11 mouse cellular contexts compared by ENCODE assay signal in genomic region chr4:126157562-126157961, GRCm38 (mm10). TPM values are rescaled to one million over a fixed set of nuclear protein-coding genes. Genes with fewer than 3 reads are reported as not detected.
DNase-seq lines count a peak whose midpoint lies in the region; ATAC-seq and TF ChIP-seq lines count a peak whose summit lies in the region.
"Had no signal": no experiment of that assay in that cellular context is flagged by ENCODE, and none has a peak within 500 bp of the region (broad histone marks: within the 10 kb centered on the region; RNA-seq: fewer than 3 reads in every experiment).

No protein-coding gene starts in this region.

- no peak overlapping the region for H3K9ac ChIP-seq in liver, postnatal 0 days (replicated peaks)
- H3K9ac ChIP-seq in liver, embryonic 11.5 days (ENCODE audit: low read depth, low read length), result no peak overlapping the region
- H3K9ac ChIP-seq: hindbrain, embryonic 13.5 days; liver, embryonic 13.5 days had no signal

- H3K36me3 ChIP-seq in liver, postnatal 0 days (replicated peaks; ENCODE audit: insufficient read depth, low read length), result no peaks in the 10 kb centered on the region
- H3K36me3 ChIP-seq in liver, embryonic 11.5 days (ENCODE audit: control insufficient read depth, insufficient read depth, low read length), result no peaks in the 10 kb centered on the region; the same call in 1 of the 2 replicates
- H3K36me3 ChIP-seq: hindbrain, embryonic 13.5 days; liver, embryonic 13.5 days had no signal

- no peak overlapping the region for H3K27ac ChIP-seq in liver, postnatal 0 days (ENCODE audit: low read depth)
- H3K27ac ChIP-seq in liver, embryonic 11.5 days (ENCODE audit: low read depth, low read length), result no peak overlapping the region
- H3K27ac ChIP-seq: hindbrain, embryonic 13.5 days; liver, embryonic 13.5 days had no signal

- WGBS in liver, postnatal 0 days (ENCODE audit: insufficient replicate concordance), result 77% methylated on average over 6 of the region's 6 CpGs
- WGBS in liver, embryonic 11.5 days, result 84% methylated on average over 6 of the region's 6 CpGs

- H3K4me2 ChIP-seq in liver, postnatal 0 days (ENCODE audit: low read depth, low read length), result no peak overlapping the region
- H3K4me2 ChIP-seq in liver, embryonic 11.5 days, result no peak overlapping the region
- H3K4me2 ChIP-seq: hindbrain, embryonic 13.5 days; liver, embryonic 13.5 days had no signal

- H3K4me3 ChIP-seq in liver, postnatal 0 days (ENCODE audit: low read depth, low read length), result no peak overlapping the region
- no peak overlapping the region for H3K4me3 ChIP-seq in liver, embryonic 11.5 days (ENCODE audit: low read depth, low read length)
- H3K4me3 ChIP-seq: hindbrain, embryonic 13.5 days; liver, embryonic 13.5 days had no signal

- no peak for ATAC-seq in liver, postnatal 0 days
- no peak for ATAC-seq in liver, embryonic 11.5 days (replicated peaks; ENCODE audit: low FRiP score)

- H3K27me3 ChIP-seq in liver, postnatal 0 days (ENCODE audit: insufficient read depth, low read length), result no peaks in the 10 kb centered on the region
- H3K27me3 ChIP-seq in liver, embryonic 11.5 days (replicated peaks; ENCODE audit: control insufficient read depth, insufficient read depth, low read length), result no peaks in the 10 kb centered on the region
- H3K27me3 ChIP-seq: hindbrain, embryonic 13.5 days; liver, embryonic 13.5 days had no signal

- H3K4me1 ChIP-seq in liver, postnatal 0 days (ENCODE audit: insufficient read depth), result peaks cover 24% of the 10 kb centered on the region
- peaks cover 17% of the 10 kb centered on the region for H3K4me1 ChIP-seq in liver, embryonic 11.5 days (replicated peaks; ENCODE audit: control insufficient read depth, insufficient read depth, low read length)

- no peak for TF ChIP-seq EP300 in liver, postnatal 0 days (IDR thresholded peaks at IDR 0.05; ENCODE audit: low read depth)

- TF ChIP-seq CTCF in liver, postnatal 0 days (IDR thresholded peaks at IDR 0.05; ENCODE audit: low read depth), result peak; percentile 56

- no peaks in the 10 kb centered on the region for H3K9me3 ChIP-seq in liver, postnatal 0 days (ENCODE audit: low read length)
- no peaks in the 10 kb centered on the region; the same call in 1 of the 2 replicates for H3K9me3 ChIP-seq in liver, embryonic 11.5 days (ENCODE audit: control insufficient read depth, low read length)
- H3K9me3 ChIP-seq: hindbrain, embryonic 13.5 days; liver, embryonic 13.5 days had no signal

- no peak for DNase-seq in liver, postnatal 0 days
- no peak for DNase-seq in liver, embryonic 11.5 days (ENCODE audit: low spot score)
- DNase-seq in CD8-positive naive resting alpha-beta T cell, adult 2 months (ENCODE audit: low read depth in 2 of 2, low spot score in 2 of 2), result peak; percentile 23 to 51
- DNase-seq in T-cell, adult 2 months (ENCODE audit: low spot score), result peak; percentile 57
- DNase-seq in natural killer cell, adult 2 months (ENCODE audit: low spot score in 2 of 2), result peak; percentile 15 to 45
- DNase-seq in embryo, embryonic 10 days (ENCODE audit: low spot score), result no peak
- DNase-seq in right cerebral cortex, postnatal 36 days (ENCODE audit: low spot score in 2 of 2), result no peak
- DNase-seq: cerebellum, adult 11 months; liver, embryonic 13.5 days; midbrain, embryonic 14.5 days had no signal

RNA-seq across cellular contexts. Expression of gene Sh3d21, which starts 5.7 kb away (rescaled TPM):
- polyA plus RNA-seq in liver, postnatal 0 days (2015; fragmentation: Nextera tagmentation; extraction: Ambion mirVana), result 2.4 and 2.7 TPM in 2 replicates
- polyA plus RNA-seq in liver, embryonic 11.5 days (2014; fragmentation: Nextera tagmentation; extraction: Ambion mirVana), result 2.3 TPM in 2 replicates

RNA-seq across cellular contexts. Expression of gene Eva1b, which starts 10.0 kb away (rescaled TPM):
- 17.1 and 17.7 TPM in 2 replicates for polyA plus RNA-seq in liver, postnatal 0 days (2015; fragmentation: Nextera tagmentation; extraction: Ambion mirVana)
- 25.3 and 28.1 TPM in 2 replicates for polyA plus RNA-seq in liver, embryonic 11.5 days (2014; fragmentation: Nextera tagmentation; extraction: Ambion mirVana)

RNA-seq across cellular contexts. Expression of gene Thrap3, which starts 45.0 kb away (rescaled TPM):
- polyA plus RNA-seq in liver, postnatal 0 days (2015; fragmentation: Nextera tagmentation; extraction: Ambion mirVana), result 47.8 and 62.4 TPM in 2 replicates
- 199 and 207 TPM in 2 replicates for polyA plus RNA-seq in liver, embryonic 11.5 days (2014; fragmentation: Nextera tagmentation; extraction: Ambion mirVana)

RNA-seq across cellular contexts. Expression of gene Stk40, which starts 53.8 kb away (rescaled TPM):
- polyA plus RNA-seq in liver, postnatal 0 days (2015; fragmentation: Nextera tagmentation; extraction: Ambion mirVana), result 11.3 and 12.1 TPM in 2 replicates
- polyA plus RNA-seq in liver, embryonic 11.5 days (2014; fragmentation: Nextera tagmentation; extraction: Ambion mirVana), result 24.4 and 26.7 TPM in 2 replicates

Comparison
In these comparisons a context has a peak if more than half of its experiments do, and no peak if none do; other contexts are left out.
1. DNase-seq: peak in CD8-positive naive resting alpha-beta T cell, adult 2 months (2 of 2), T-cell, adult 2 months (single experiment) and natural killer cell, adult 2 months (2 of 2); none in liver, postnatal 0 days (single experiment), liver, embryonic 11.5 days (single experiment), embryo, embryonic 10 days (single experiment) and right cerebral cortex, postnatal 36 days (0 of 2).